Mouse (Mus musculus) myocyte (in vitro differentiated cells): Measurements from ENCODE around the gene Sipa1l1. TPM values are rescaled to one million over a fixed set of nuclear protein-coding genes. Genes with fewer than 3 reads are reported as not detected.
A peak's percentile ranks its signal among the peaks of the same experiment; 100 is the strongest.

ENCODE experiments used
- H3K27me3 ChIP-seq: one replicate; pipeline ENCODE4 v1.6.1; 2011; ENCODE audit not compliant: control insufficient read depth, insufficient read depth, insufficient read length
- H3K36me3 ChIP-seq: one replicate; pipeline ENCODE4 v1.6.1; 2011; ENCODE audit not compliant: control insufficient read depth, insufficient read depth
- H3K4me2 ChIP-seq: one replicate; pipeline ENCODE4 v1.6.1; 2011; ENCODE audit warnings: low read depth, control low read depth
- H3K4me3 ChIP-seq: one replicate; pipeline ENCODE4 v1.5.1; 2011; ENCODE audit warnings: mild to moderate bottlenecking, control low read depth, moderate library complexity
- H3K79me2 ChIP-seq: one replicate; pipeline ENCODE4 v1.6.1; 2011; ENCODE audit not compliant: control insufficient read depth, insufficient read depth
- H3ac ChIP-seq: one replicate; pipeline ENCODE4 v1.6.1; 2011; ENCODE audit not compliant: control insufficient read depth, insufficient read length
- CEBPB ChIP-seq: IDR thresholded peaks from 2 replicates; pipeline ENCODE4 v1.6.1; 2011; ENCODE audit warnings: mild to moderate bottlenecking, moderate library complexity; ENCODE audit not compliant: poor library complexity, insufficient read depth, severe bottlenecking
- MAX ChIP-seq: IDR thresholded peaks from one replicate; pipeline ENCODE4 v1.6.1; 2011; ENCODE audit warnings: low read depth, mild to moderate bottlenecking, control low read depth
- MYOD1 ChIP-seq, 3 experiments: IDR thresholded peaks; one replicate each; pipeline ENCODE4 v1.6.1; 2011; ENCODE audit warnings: control low read depth in 2 of 3, low read depth in 2 of 3, mild to moderate bottlenecking in 2 of 3, moderate library complexity in 1 of 3; ENCODE audit not compliant: insufficient read length in 2 of 3, control insufficient read depth in 1 of 3
- MYOG ChIP-seq, 3 experiments: IDR thresholded peaks; one replicate each; pipeline ENCODE4 v1.6.1; 2011; ENCODE audit warnings: control low read depth in 2 of 3, low read depth in 2 of 3, mild to moderate bottlenecking in 2 of 3; ENCODE audit not compliant: insufficient read length in 2 of 3, control insufficient read depth in 1 of 3, insufficient read depth in 1 of 3
- POLR2A ChIP-seq: IDR thresholded peaks from one replicate; pipeline ENCODE4 v1.6.1; 2011; ENCODE audit warnings: low read depth, mild to moderate bottlenecking, control low read depth, moderate library complexity; ENCODE audit not compliant: insufficient read length
- POLR2AphosphoS2 ChIP-seq: IDR thresholded peaks from one replicate; pipeline ENCODE4 v1.6.1; 2011; ENCODE audit warnings: low read depth, control low read depth; ENCODE audit not compliant: insufficient read length
- REST ChIP-seq: IDR thresholded peaks from one replicate; pipeline ENCODE4 v1.6.1; 2011; ENCODE audit warnings: mild to moderate bottlenecking, control low read depth, moderate library complexity; ENCODE audit not compliant: insufficient read depth, insufficient read length
- SRF ChIP-seq: IDR thresholded peaks from one replicate; pipeline ENCODE4 v1.6.1; 2011; ENCODE audit warnings: low read depth; ENCODE audit not compliant: control insufficient read depth, insufficient read length
- TCF12 ChIP-seq: IDR thresholded peaks from one replicate; pipeline ENCODE4 v1.6.1; 2011; ENCODE audit warnings: mild to moderate bottlenecking, control low read depth; ENCODE audit not compliant: poor library complexity, insufficient read depth, severe bottlenecking
- TCF3 ChIP-seq: IDR thresholded peaks from one replicate; pipeline ENCODE4 v1.6.1; 2011; ENCODE audit warnings: low read depth, control low read depth; ENCODE audit not compliant: insufficient read length
- USF1 ChIP-seq: IDR thresholded peaks from one replicate; pipeline ENCODE4 v1.6.1; 2011; ENCODE audit warnings: low read depth, mild to moderate bottlenecking, control low read depth, moderate library complexity
- polyA plus RNA-seq: library from polyadenylated mRNA; unstranded; fragments of >200 nt; fragmentation: generic; extraction: Trizol; gene quantifications from one replicate; pipeline ENCODE4 v1.2.1, GENCODE M21; 2012; ENCODE audit warnings: missing spikeins

Sipa1l1 gene
- polyA plus RNA-seq, 1 experiment, result 22.5 TPM

- H3K4me3 ChIP-seq, result no peak overlapping the region
- H3K79me2 ChIP-seq, result peaks cover 30% of the 10 kb centered on the region
- H3ac ChIP-seq, result no peak overlapping the region
- no peak for TF ChIP-seq TCF12
- TF ChIP-seq CEBPB, result no peak
- no peak for TF ChIP-seq TCF3
- no peak for TF ChIP-seq MYOD1 (IDR thresholded peaks at IDR 0.05; ENCODE audit: control insufficient read depth in 1 of 3, insufficient read length in 2 of 3, low read depth in 2 of 3)
- no peak for TF ChIP-seq MYOG (IDR thresholded peaks at IDR 0.05; ENCODE audit: control insufficient read depth in 1 of 3, insufficient read depth in 1 of 3, insufficient read length in 2 of 3, low read depth in 2 of 3)
- TF ChIP-seq MAX, result no peak
- no peak for TF ChIP-seq POLR2AphosphoS2
- no peak for TF ChIP-seq REST
- no peak overlapping the region for H3K4me2 ChIP-seq
- H3K27me3 ChIP-seq, result no peaks in the 10 kb centered on the region
- H3K36me3 ChIP-seq, result no peaks in the 10 kb centered on the region
Observed at GRCm38 (mm10) chr12:82190582-82190965, 21.5 kb downstream of the Sipa1l1 start.

- no peak for TF ChIP-seq REST
- no peak for TF ChIP-seq USF1
- TF ChIP-seq MYOG (IDR thresholded peaks at IDR 0.05; ENCODE audit: control insufficient read depth in 1 of 3, insufficient read depth in 1 of 3, insufficient read length in 2 of 3, low read depth in 2 of 3), result no peak
- TF ChIP-seq MYOD1 (IDR thresholded peaks at IDR 0.05; ENCODE audit: control insufficient read depth in 1 of 3, insufficient read length in 2 of 3, low read depth in 2 of 3), result no peak
- no peak overlapping the region for H3K4me3 ChIP-seq
- peaks cover 24% of the 10 kb centered on the region for H3K79me2 ChIP-seq
- H3K36me3 ChIP-seq, result no peaks in the 10 kb centered on the region
- no peak overlapping the region for H3ac ChIP-seq
- no peaks in the 10 kb centered on the region for H3K27me3 ChIP-seq
- no peak overlapping the region for H3K4me2 ChIP-seq
Observed at GRCm38 (mm10) chr12:82191686-82192085, 22.6 kb downstream of the Sipa1l1 start.

- Histone ChIP-seq H3K79me2 (peaks cover 23% of the 10 kb centered on the region), H3K4me3 (no peak overlapping the region), H3K36me3 (no peaks in the 10 kb centered on the region), H3K27me3 (no peaks in the 10 kb centered on the region), H3K4me2 (no peak overlapping the region), H3ac (no peak overlapping the region)
- TF ChIP-seq POLR2A (no peak), CEBPB (0 out of 2 replicates have a peak, but pooled peaks have one; percentile 14)
Observed at GRCm38 (mm10) chr12:82192641-82193054, 23.5 kb downstream of the Sipa1l1 start.

GRCm38 (mm10) chr12:82193476-82193875 is 24.4 kb downstream of the Sipa1l1 start:
- TF ChIP-seq USF1, result no peak

DNA sequence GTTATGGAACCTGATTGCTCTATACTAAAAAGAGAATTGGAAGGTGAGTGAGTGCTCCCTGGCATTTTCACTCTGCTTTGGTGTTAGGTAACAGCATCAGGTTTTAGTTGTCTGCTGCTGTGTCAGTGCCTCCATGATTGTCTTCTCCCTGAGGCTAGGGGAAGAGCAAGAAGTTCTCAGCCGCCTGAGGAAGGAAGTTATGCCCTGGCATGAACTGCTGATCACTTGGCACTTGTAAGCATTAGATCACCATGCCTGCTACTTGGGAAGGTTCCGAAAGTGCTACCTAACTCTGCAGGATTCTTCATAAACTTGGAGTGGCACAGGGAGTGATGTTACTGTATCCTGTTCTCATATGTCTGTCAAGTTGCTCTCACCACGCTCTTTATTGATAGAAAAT is 25.8 kb downstream of the Sipa1l1 start:
- Histone ChIP-seq H3K27me3 (no peaks in the 10 kb centered on the region), H3ac (no peak overlapping the region), H3K4me2 (no peak overlapping the region), H3K4me3 (no peak overlapping the region), H3K36me3 (no peaks in the 10 kb centered on the region), H3K79me2 (peaks cover 42% of the 10 kb centered on the region)
- no peak for TF ChIP-seq SRF

More at GRCm38 (mm10) chr12:82193476-82193875, 24.4 kb downstream of the Sipa1l1 start:
- H3ac ChIP-seq, result no peak overlapping the region
- H3K27me3 ChIP-seq, result no peaks in the 10 kb centered on the region
- no peak overlapping the region for H3K4me2 ChIP-seq
- H3K4me3 ChIP-seq, result no peak overlapping the region
- H3K79me2 ChIP-seq, result peaks cover 29% of the 10 kb centered on the region
- no peaks in the 10 kb centered on the region for H3K36me3 ChIP-seq

GRCm38 (mm10) chr12:82196213-82196612 is 27.1 kb downstream of the Sipa1l1 start:
- no peak overlapping the region for H3K4me3 ChIP-seq
- no peak overlapping the region for H3K4me2 ChIP-seq
- H3ac ChIP-seq, result no peak overlapping the region
- H3K36me3 ChIP-seq, result no peaks in the 10 kb centered on the region
- no peak for TF ChIP-seq TCF12
- no peak for TF ChIP-seq TCF3
- no peak for TF ChIP-seq MYOD1 (IDR thresholded peaks at IDR 0.05; ENCODE audit: control insufficient read depth in 1 of 3, insufficient read length in 2 of 3, low read depth in 2 of 3)
- TF ChIP-seq POLR2A, result no peak
- peaks cover 45% of the 10 kb centered on the region for H3K79me2 ChIP-seq
- no peaks in the 10 kb centered on the region for H3K27me3 ChIP-seq
